Mouse (Mus musculus): ENCODE results near the gene Slc6a1.

GRCm38 (mm10) chr6:114295086-114295485, 12.7 kb downstream of the Slc6a1 start:
- TF ChIP-seq CTCF (IDR thresholded peaks at IDR 0.05; ENCODE audit: low read depth, low read length) (no peak), POLR2A (IDR thresholded peaks at IDR 0.05; ENCODE audit: extremely low read depth, insufficient read depth, low read length) (no peak)

Data from liver, adult 2 months (tissue).